ENCODE assay signal across 23 mouse cellular contexts in the genomic region with DNA sequence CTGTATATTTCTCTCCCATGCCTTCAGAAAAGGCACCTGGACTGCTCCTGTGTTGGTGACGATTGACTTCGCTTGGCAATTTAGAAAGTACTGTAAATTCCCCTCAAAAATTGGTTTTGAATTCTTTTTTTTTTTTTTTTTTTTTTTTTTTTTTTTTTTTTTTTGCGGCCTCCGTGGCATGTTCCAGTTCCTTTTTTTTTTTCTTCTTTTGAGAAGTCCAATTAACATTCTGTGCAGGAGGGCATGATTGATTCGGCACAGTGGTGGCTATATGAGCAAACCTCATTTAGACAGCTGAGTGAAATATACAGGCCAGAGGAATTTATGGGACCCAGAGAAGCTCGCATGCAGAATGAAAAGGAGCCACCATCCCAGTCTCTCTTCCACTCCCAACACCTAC.
DNase-seq lines count a peak whose midpoint lies in the region; ATAC-seq and TF ChIP-seq lines count a peak whose summit lies in the region.
"Had no signal": no experiment of that assay in that cellular context is flagged by ENCODE, and none has a peak within 500 bp of the region (broad histone marks: within the 10 kb centered on the region; RNA-seq: fewer than 3 reads in every experiment).

No protein-coding gene starts in this region.

- no peak for ATAC-seq in hindbrain, postnatal 0 days
- ATAC-seq in hindbrain, embryonic 11.5 days (ENCODE audit: low FRiP score): no peak
- ATAC-seq in common myeloid progenitor, adult 5-6 weeks (replicated peaks; ENCODE audit: low read depth, poor library complexity, severe bottlenecking): 0 out of 2 replicates have a peak, but pooled peaks have one; percentile 50
- ATAC-seq: activated CD4-positive, CD25-positive, alpha-beta regulatory T cell, adult 4 months; forebrain, embryonic 16.5 days; inflammation-experienced regulatory T-cells, adult 6 months; intestine, postnatal 0 days; Patski had no signal

- H3K79me2 ChIP-seq in MEL (ENCODE audit: control insufficient read depth, insufficient read depth, low read length, poor library complexity): no peaks in the 10 kb centered on the region

- WGBS in hindbrain, postnatal 0 days: 33% methylated on average over 6 of the region's 6 CpGs
- WGBS in hindbrain, embryonic 11.5 days: 66% methylated on average over 6 of the region's 6 CpGs

- TF ChIP-seq RAD21 in MEL (IDR thresholded peaks at IDR 0.05; ENCODE audit: low read depth, low read length): no peak

- no peak overlapping the region for H3K4me2 ChIP-seq in hindbrain, postnatal 0 days (ENCODE audit: low read depth, low read length)
- H3K4me2 ChIP-seq in hindbrain, embryonic 11.5 days (replicated peaks; ENCODE audit: low read depth, low read length): no peak overlapping the region
- H3K4me2 ChIP-seq: embryonic facial prominence, embryonic 12.5 days; heart, embryonic 13.5 days; hindbrain, embryonic 13.5 days had no signal

- no peaks in the 10 kb centered on the region for H3K27me3 ChIP-seq in hindbrain, postnatal 0 days (ENCODE audit: insufficient read depth, low read length)
- H3K27me3 ChIP-seq in hindbrain, embryonic 11.5 days (ENCODE audit: control insufficient read depth, insufficient read depth, low read length): no peaks in the 10 kb centered on the region
- no peaks in the 10 kb centered on the region for H3K27me3 ChIP-seq in MEL (ENCODE audit: control insufficient read depth in 1 of 2, insufficient read depth in 2 of 2, low read length in 2 of 2)
- H3K27me3 ChIP-seq: embryonic facial prominence, embryonic 12.5 days; heart, embryonic 13.5 days; hindbrain, embryonic 13.5 days had no signal

- peak; percentile 41 for DNase-seq in hindbrain, postnatal 0 days (ENCODE audit: low spot score)
- DNase-seq in hindbrain, embryonic 11.5 days (ENCODE audit: low spot score): no peak
- DNase-seq in MEL (ENCODE audit: low read depth, low spot score): no peak
- no peak for DNase-seq in frontal cortex, postnatal 14 days (ENCODE audit: low spot score in 2 of 2)
- DNase-seq in natural killer cell, adult 2 months (ENCODE audit: low spot score in 2 of 2): no peak
- no peak for DNase-seq in heart, postnatal 4 days
- DNase-seq: adrenal gland, postnatal 14 days; cerebellum, adult 2 months; cerebellum, postnatal 10 days; gastrocnemius, adult 2 months; gastrocnemius, postnatal 25 days; heart, adult 11 months; heart, postnatal 36 days had no signal

- H3K9ac ChIP-seq in hindbrain, postnatal 0 days (replicated peaks; ENCODE audit: low read length): no peak overlapping the region
- no peak overlapping the region for H3K9ac ChIP-seq in hindbrain, embryonic 11.5 days (ENCODE audit: low read depth, low read length)
- no peak overlapping the region for H3K9ac ChIP-seq in MEL (ENCODE audit: control insufficient read depth, low read depth, low read length, poor library complexity, severe bottlenecking)
- H3K9ac ChIP-seq: embryonic facial prominence, embryonic 12.5 days; heart, embryonic 13.5 days; hindbrain, embryonic 13.5 days had no signal

- no peak overlapping the region for H3K4me3 ChIP-seq in hindbrain, postnatal 0 days (ENCODE audit: low read length)
- H3K4me3 ChIP-seq in hindbrain, embryonic 11.5 days (ENCODE audit: low read depth, low read length): no peak overlapping the region
- no peak overlapping the region for H3K4me3 ChIP-seq in MEL (ENCODE audit: control insufficient read depth in 1 of 2, insufficient read depth in 1 of 2, low read depth in 2 of 2, low read length in 2 of 2)
- H3K4me3 ChIP-seq: embryonic facial prominence, embryonic 12.5 days; gastrocnemius, adult 2 months; heart, embryonic 13.5 days; hindbrain, embryonic 13.5 days had no signal

- TF ChIP-seq CTCF in hindbrain, postnatal 0 days (IDR thresholded peaks at IDR 0.05; ENCODE audit: low read depth): no peak
- TF ChIP-seq CTCF in MEL (IDR thresholded peaks at IDR 0.05 in 2 of 3, conservative IDR thresholded peaks at IDR 0.05 in 1 of 3; ENCODE audit: control insufficient read depth in 1 of 3, insufficient read depth in 1 of 3, low read depth in 2 of 3, low read length in 3 of 3, poor library complexity in 1 of 3, severe bottlenecking in 1 of 3): no peak

- H3K9me3 ChIP-seq in hindbrain, postnatal 0 days (ENCODE audit: low read length): no peaks in the 10 kb centered on the region
- H3K9me3 ChIP-seq in hindbrain, embryonic 11.5 days (ENCODE audit: control insufficient read depth, low read length): no peaks in the 10 kb centered on the region
- no peaks in the 10 kb centered on the region for H3K9me3 ChIP-seq in MEL (replicated peaks; ENCODE audit: insufficient read depth, low read length)
- H3K9me3 ChIP-seq: embryonic facial prominence, embryonic 12.5 days; G1E; heart, embryonic 13.5 days; hindbrain, embryonic 13.5 days had no signal

- no peaks in the 10 kb centered on the region for H3K4me1 ChIP-seq in hindbrain, postnatal 0 days (ENCODE audit: insufficient read depth, low read length)
- H3K4me1 ChIP-seq in hindbrain, embryonic 11.5 days (replicated peaks; ENCODE audit: control insufficient read depth, insufficient read depth, low read length): no peaks in the 10 kb centered on the region
- no peaks in the 10 kb centered on the region for H3K4me1 ChIP-seq in MEL (ENCODE audit: control insufficient read depth in 1 of 2, insufficient read depth in 2 of 2, low read length in 2 of 2)
- H3K4me1 ChIP-seq: embryonic facial prominence, embryonic 12.5 days; heart, embryonic 13.5 days had no signal

- no peak for TF ChIP-seq EP300 in MEL (IDR thresholded peaks at IDR 0.05; ENCODE audit: low read depth in 1 of 2, low read length in 2 of 2)

- TF ChIP-seq POLR2A in MEL (IDR thresholded peaks at IDR 0.05; ENCODE audit: control insufficient read depth in 1 of 2, insufficient read depth in 1 of 2, low read depth in 1 of 2, low read length in 2 of 2, poor library complexity in 1 of 2): no peak

- H3K27ac ChIP-seq in hindbrain, postnatal 0 days: no peak overlapping the region
- no peak overlapping the region for H3K27ac ChIP-seq in hindbrain, embryonic 11.5 days (ENCODE audit: low read depth, low read length)
- H3K27ac ChIP-seq in MEL (ENCODE audit: control insufficient read depth, low read depth, low read length): no peak overlapping the region
- H3K27ac ChIP-seq: embryonic facial prominence, embryonic 12.5 days; gastrocnemius, adult 2 months; heart, embryonic 13.5 days had no signal

- no peaks in the 10 kb centered on the region for H3K36me3 ChIP-seq in hindbrain, postnatal 0 days (ENCODE audit: insufficient read depth, low read length)
- H3K36me3 ChIP-seq in hindbrain, embryonic 11.5 days (ENCODE audit: control insufficient read depth, insufficient read depth, low read length): no peaks in the 10 kb centered on the region
- no peaks in the 10 kb centered on the region; a peak in 1 of 4 replicates for H3K36me3 ChIP-seq in MEL (ENCODE audit: control insufficient read depth in 1 of 2, insufficient read depth in 2 of 2, low read length in 2 of 2)
- H3K36me3 ChIP-seq: embryonic facial prominence, embryonic 12.5 days; G1E; heart, embryonic 13.5 days; hindbrain, embryonic 13.5 days had no signal

TF ChIP-seq in MEL, 35 proteins besides CTCF, POLR2A, EP300 and RAD21:
- TF ChIP-seq MYC (IDR thresholded peaks at IDR 0.05; ENCODE audit: low read depth, low read length) (no peak), ZNF384 (IDR thresholded peaks at IDR 0.05; ENCODE audit: low read depth, low read length) (peak; percentile 93)
